Mouse (Mus musculus) R1 (cell line): ENCODE data around the gene Tbrg4.
A peak's percentile ranks its signal among the peaks of the same experiment; 100 is the strongest.

ENCODE experiments used
- DNase-seq: peaks from one replicate; pipeline ENCODE4 v3.0.0-alpha.2; 2018; ENCODE audit warnings: low read depth, low spot score

Gene Tbrg4

GRCm38 (mm10) chr11:6590933-6591675 lies 34.8 kb downstream of the Tbrg4 start:
- peak; percentile 83 for DNase-seq

GRCm38 (mm10) chr11:6589838-6590237 lies 36.0 kb downstream of the Tbrg4 start:
- DNase-seq, result no peak

- no peak for DNase-seq
These were observed 37.6 kb downstream of the Tbrg4 start for GRCm38 (mm10) chr11:6588295-6588694.

DNA sequence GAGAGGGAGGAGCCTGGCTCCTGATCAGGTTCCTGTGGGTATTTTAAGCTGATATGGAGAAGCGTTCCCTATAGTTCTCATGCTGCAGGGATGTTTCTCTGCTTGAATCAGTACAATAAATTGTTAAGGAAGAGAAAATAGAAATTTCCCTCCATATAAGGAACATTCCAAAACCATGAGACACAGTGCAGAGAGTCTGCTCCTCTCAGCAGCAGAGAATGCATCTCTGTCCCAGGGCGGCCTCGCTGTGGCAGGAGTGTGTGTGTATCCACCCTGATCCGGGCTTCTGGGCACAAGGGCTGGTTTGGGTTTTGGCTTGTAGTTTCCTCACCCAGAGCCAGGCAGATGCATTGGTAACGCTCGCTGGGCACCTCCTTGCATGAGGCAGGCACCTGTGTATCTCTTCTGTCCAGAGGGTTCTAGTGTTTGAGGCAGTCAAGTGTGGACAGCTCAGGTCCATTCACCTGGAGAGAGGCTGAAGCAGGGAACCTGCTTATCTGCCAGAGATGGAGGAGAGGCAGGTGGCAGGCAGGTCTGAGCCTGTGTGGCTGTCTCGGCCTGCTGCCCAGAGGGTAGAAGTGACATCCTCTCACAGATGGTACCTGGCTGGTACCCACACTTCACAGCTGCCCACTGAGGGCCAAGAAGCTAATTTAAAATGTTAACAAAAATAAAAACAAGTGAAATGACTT lies 38.5 kb downstream of the Tbrg4 start:
- DNase-seq, result no peak

DNA sequence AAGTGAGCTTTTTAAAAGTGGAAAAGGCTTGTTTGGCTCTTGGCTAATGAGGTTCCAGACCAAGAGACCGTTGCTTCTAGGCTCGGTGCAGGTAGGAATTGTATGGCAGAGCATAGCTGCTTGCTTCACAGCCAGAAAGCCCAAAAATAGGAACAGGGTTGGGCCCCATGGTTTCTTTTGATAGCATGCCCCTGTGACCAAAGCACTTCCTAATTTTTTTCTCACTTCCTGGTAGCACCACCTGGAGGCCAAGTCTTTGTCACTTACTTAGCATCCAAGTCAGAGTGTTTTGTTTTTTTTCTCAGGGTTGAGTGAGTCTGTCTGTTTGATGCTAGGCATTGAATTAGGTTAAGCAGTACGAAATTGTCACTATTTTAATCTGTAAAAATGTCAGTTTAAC lies 39.2 kb downstream of the Tbrg4 start:
- DNase-seq, result peak; percentile 55

DNA sequence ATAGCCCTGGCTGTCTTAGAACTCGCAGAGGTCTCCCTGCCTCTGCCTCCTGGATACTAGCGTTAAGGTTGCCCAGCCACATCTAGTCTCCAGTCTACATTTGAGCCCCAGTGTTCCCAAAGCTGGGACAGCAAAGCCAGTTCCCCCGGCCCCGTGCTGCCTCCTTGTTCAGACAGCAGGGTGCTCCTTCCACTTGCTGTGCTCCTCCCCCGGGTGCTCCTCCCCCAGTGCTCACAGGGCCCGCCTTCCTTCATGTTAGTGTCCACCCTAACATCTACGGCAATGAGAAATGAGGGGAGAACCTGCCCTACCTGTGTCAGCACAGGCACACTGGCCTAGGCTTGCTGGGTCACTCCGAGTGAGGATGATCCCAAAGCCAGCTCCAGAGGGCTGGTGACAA lies 40.1 kb downstream of the Tbrg4 start:
- DNase-seq, result no peak

- no peak for DNase-seq
These were observed 44.3 kb downstream of the Tbrg4 start for GRCm38 (mm10) chr11:6581560-6581959.

DNA sequence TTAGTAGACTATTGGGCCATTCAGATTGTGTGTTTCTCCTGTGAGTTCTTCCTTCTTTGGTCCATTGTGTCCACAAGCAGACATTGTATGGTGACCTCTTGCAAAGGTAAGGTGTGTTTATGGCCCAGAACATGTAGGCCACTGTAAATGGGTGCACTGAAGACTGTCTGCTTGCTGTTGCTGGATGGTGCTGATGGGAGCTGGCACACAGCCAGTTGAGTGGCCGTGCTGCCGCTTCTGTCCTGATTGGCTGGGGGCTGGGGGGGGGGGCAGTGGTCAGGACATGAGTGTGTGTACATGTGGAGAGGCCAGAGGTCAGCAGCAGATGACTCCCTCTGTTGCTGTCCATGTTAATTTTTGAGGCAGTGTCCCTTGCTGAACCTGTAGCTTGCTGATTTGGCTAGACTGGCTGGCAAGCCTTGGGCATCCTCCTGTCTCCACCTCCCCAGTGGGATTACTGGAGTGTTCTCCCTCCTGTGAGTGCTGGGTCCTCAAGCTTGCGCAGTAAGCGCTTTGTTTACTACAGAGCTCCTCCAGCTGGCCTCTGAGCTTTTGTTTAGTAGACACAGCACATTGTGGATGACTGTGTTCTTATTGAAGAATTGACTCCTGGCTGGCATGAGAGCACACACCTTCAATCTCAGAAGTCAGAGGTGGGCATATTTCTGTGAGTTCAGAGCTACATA lies 45.7 kb downstream of the Tbrg4 start:
- DNase-seq, result no peak

DNA sequence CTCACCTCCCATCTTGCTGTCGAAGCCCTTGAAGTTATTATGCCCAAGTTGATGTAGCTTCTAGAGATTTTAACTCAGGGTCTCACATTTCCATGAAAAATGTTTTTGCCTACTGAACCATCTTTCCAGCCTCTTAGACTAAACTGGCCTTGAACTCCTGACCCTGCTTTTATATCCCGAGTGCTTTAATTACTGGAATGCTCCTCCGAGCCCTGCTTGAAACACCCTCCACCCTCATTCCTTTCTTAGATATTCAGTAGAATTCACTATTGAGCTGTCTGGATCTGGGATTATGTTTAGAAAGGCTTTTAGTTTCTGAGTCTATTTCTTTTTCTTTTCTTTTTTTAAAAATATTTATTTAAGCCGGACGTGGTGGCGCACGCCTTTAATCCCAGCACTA lies 46.5 kb downstream of the Tbrg4 start:
- DNase-seq, result peak; percentile 60

DNA sequence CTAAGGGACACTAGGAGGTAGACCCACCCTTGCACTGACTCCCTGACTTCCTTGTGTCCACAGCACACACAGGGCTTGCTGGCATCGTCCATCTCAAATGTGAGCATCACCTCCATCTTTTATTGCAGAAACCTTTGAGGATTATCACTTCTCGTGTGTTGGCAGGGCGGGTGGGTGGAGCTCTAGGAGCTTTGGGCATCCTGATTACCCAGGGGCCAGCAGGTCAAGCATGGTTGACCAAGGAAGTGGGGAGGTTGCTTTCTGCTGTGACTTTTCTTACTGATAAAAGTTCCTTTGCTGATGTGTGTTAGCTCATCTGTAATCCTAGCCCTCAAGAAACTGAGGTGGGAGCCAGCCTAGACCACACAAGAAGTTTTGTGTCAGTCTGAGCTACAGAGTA lies 49.7 kb downstream of the Tbrg4 start:
- no peak for DNase-seq

- DNase-seq, result no peak
These were observed 56.5 kb downstream of the Tbrg4 start for GRCm38 (mm10) chr11:6569410-6569777.

DNA sequence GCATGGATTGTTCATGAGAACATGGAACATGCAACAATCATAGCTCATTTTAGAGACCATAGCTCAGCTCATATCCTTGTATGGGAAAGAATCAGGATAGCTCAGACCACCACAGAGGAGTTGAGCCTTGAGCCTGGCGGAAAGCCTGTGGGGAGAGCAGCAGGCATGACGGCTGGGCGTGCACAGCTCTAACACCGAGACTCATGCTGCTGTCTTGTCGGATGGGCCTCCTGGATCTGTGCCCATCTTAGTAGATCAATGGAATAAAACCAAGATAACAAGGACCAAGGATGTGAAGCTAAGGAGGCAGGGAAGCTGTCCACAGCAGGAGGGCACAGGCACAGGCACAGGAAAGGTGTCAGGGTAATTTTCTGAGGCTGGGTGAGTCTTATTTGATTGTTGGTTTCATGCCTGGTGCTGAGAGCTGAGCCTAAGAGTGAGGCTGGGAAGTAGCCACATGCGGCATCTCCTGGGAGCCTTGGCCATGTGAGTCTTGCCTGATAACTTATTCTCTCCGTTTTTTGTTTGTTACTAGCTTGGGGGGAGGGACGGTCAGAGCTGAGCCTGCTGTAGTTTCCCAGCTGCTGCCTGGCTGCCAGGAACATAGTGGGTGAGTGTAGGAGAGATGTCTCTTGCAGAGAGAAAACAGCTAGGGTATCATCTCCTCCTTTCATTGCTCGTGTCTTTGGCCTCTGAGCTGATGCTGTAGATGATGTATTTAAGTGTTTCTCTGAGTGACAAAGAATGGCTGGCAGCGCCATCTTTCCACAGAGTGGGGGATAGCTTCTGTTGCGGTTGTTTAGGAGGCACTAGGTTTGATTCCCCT lies 57.1 kb downstream of the Tbrg4 start:
- DNase-seq, result no peak

GRCm38 (mm10) chr11:6567951-6568350 lies 57.9 kb downstream of the Tbrg4 start:
- DNase-seq, result no peak

- no peak for DNase-seq
These were observed 59.4 kb downstream of the Tbrg4 start for GRCm38 (mm10) chr11:6566496-6566895.
